Mouse (Mus musculus) testis, adult 2 months (tissue): ENCODE measurements around the gene Strip2. TPM values are rescaled to one million over a fixed set of nuclear protein-coding genes. Genes with fewer than 3 reads are reported as not detected.

ENCODE experiments used
- H3K27ac ChIP-seq: fragments of 200-500 bp; 2 replicates; pipeline ENCODE4 v1.5.1; 2012; ENCODE audit warnings: low read depth, low read length; ENCODE audit not compliant: control insufficient read depth, insufficient read depth
- H3K27me3 ChIP-seq: fragments of 200-500 bp; 2 replicates; pipeline ENCODE4 v1.6.1; 2012; ENCODE audit warnings: mild to moderate bottlenecking, low read length, moderate library complexity; ENCODE audit not compliant: control insufficient read depth, insufficient read depth
- H3K36me3 ChIP-seq: fragments of 200-500 bp; 2 replicates; pipeline ENCODE4 v1.6.1; 2012; ENCODE audit warnings: mild to moderate bottlenecking, low read length; ENCODE audit not compliant: control insufficient read depth, insufficient read depth
- H3K4me1 ChIP-seq: fragments of 200-500 bp; 2 replicates; pipeline ENCODE4 v1.6.1; 2012; ENCODE audit warnings: low read length; ENCODE audit not compliant: control insufficient read depth, insufficient read depth
- H3K4me3 ChIP-seq: fragments of 200-500 bp; 2 replicates; pipeline ENCODE4 v1.5.1; 2012; ENCODE audit warnings: low read depth, mild to moderate bottlenecking, low read length, moderate library complexity, mixed read lengths; ENCODE audit not compliant: control insufficient read depth
- CTCF ChIP-seq: fragments of 200-500 bp; IDR thresholded peaks from 2 replicates; pipeline ENCODE4 v1.5.1; 2012; ENCODE audit warnings: low read depth, mild to moderate bottlenecking, inconsistent platforms, low read length, moderate library complexity; ENCODE audit not compliant: control insufficient read depth, insufficient read depth, insufficient replicate concordance
- POLR2A ChIP-seq: fragments of 200-500 bp; IDR thresholded peaks from 2 replicates; pipeline ENCODE4 v1.6.1; 2012; ENCODE audit warnings: low read depth, mild to moderate bottlenecking, inconsistent platforms, low read length, moderate library complexity; ENCODE audit not compliant: control insufficient read depth
- polyA plus RNA-seq: library from polyadenylated mRNA; depleted of rRNA; stranded (reverse); fragments of >200 nt; gene quantifications from 2 replicates; pipeline ENCODE4 v1.2.3, GENCODE M21; 2012; rRNA removed

Gene Strip2
- polyA plus RNA-seq, 1 experiment = 9.0 TPM

GRCm38 (mm10) chr6:30009204-30009603, 92.4 kb downstream of the Strip2 start:
- Histone ChIP-seq H3K27me3 (no peaks in the 10 kb centered on the region), H3K27ac (no peak overlapping the region), H3K36me3 (no peaks in the 10 kb centered on the region), H3K4me1 (peaks cover under 1% of the 10 kb centered on the region; the same call in 1 of the 2 replicates), H3K4me3 (no peak overlapping the region)
- TF ChIP-seq POLR2A (no peak), CTCF (no peak)

Other genes starting within 250 kb of the Strip2 start
- 9.3 and 10.8 TPM in 2 replicates for gene Tspan33, start 222.8 kb upstream of the Strip2 start, polyA plus RNA-seq
- gene Smo, start 181.5 kb upstream of the Strip2 start, polyA plus RNA-seq = 4.5 and 4.7 TPM in 2 replicates
- 102 and 118 TPM in 2 replicates for gene Ahcyl2, start 149.0 kb upstream of the Strip2 start, polyA plus RNA-seq
- 25.7 and 27.0 TPM in 2 replicates for gene Nrf1, start 131.0 kb downstream of the Strip2 start, polyA plus RNA-seq